Mouse (Mus musculus): Measurements from ENCODE around the gene Klf2.

DNA sequence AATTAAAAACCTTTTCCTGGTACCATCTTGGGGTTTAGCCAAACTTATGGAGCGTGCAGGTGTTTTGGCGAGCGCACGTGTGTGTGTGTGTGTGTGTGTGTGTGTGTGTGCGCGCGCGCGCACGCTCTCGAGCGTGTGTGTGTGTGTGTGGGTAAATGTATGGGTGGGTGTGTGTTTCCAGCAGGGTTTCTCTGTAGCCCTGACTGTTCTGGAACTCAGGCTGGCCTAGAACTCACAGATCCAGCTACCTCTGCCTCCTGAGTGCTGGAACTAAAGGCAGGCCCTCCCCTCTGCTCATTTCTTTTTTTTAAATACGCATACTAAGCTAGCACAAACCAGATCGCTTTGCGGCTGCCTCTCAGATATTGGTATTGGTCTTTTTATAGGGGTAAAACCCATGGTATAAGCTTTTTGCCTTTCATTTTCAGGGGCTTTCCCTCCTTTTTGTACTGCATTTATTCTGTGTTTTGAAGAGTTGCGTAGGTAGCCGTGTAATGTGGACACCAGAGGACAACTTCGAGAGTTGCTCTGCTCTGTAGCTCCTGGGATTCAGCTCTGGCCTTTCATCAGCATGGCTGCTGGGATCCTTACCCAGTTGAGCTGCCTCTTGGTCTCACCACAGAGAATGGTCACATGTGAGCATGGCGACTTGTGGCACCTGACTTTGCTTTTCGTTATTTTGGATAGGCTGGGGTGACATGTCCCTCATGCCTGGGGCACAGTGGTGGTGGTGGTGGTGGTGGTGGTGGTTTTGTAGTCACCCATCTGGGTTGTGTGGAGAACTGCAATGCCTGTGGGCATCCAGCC is 3.0 kb downstream of the Klf2 start:
- no peak for TF ChIP-seq CTCF (conservative IDR thresholded peaks at IDR 0.05; ENCODE audit: low read length)
- TF ChIP-seq NANOG (IDR thresholded peaks at IDR 0.05; ENCODE audit: borderline replicate concordance, low read length), result no peak
